Mouse (Mus musculus): ENCODE results near the gene Rbm18.
A peak's percentile ranks its signal among the peaks of the same experiment; 100 is the strongest.
"Not testable (repeated sequence)": the region's sequence is repeated elsewhere in the genome, so short reads cannot be mapped to it uniquely, and the experiment has no call there.

The Rbm18 gene

GRCm38 (mm10) chr2:36136300-36136941 is at the start of gene Rbm18, which contains the start of gene Mrrf:
Rbm18 (minus strand) TSS chr2:36136773.
Mrrf (plus strand) TSS chr2:36136389.
- peak; percentile 90 for DNase-seq (ENCODE audit: low spot score)

- no peak for DNase-seq (ENCODE audit: low spot score)
Observed at GRCm38 (mm10) chr2:36184876-36185275, 48.3 kb upstream of the Rbm18 start.

- no peak for DNase-seq (ENCODE audit: low spot score)
Observed at GRCm38 (mm10) chr2:36184192-36184591, 47.6 kb upstream of the Rbm18 start.

- DNase-seq (ENCODE audit: low spot score): no peak
Observed at GRCm38 (mm10) chr2:36183278-36183677, 46.7 kb upstream of the Rbm18 start.

GRCm38 (mm10) chr2:36181587-36182368 is 45.2 kb upstream of the Rbm18 start:
- DNase-seq (ENCODE audit: low spot score): not testable (repeated sequence)

GRCm38 (mm10) chr2:36179487-36179886 is 42.9 kb upstream of the Rbm18 start:
- no peak for DNase-seq (ENCODE audit: low spot score)

GRCm38 (mm10) chr2:36172574-36172973 is 36.0 kb upstream of the Rbm18 start:
- DNase-seq (ENCODE audit: low spot score): no peak

- no peak for DNase-seq (ENCODE audit: low spot score)
Observed at GRCm38 (mm10) chr2:36172136-36172535, 35.6 kb upstream of the Rbm18 start.

GRCm38 (mm10) chr2:36169176-36169575 is 32.6 kb upstream of the Rbm18 start:
- no peak for DNase-seq (ENCODE audit: low spot score)

- peak; percentile 56 for DNase-seq (ENCODE audit: low spot score)
Observed at GRCm38 (mm10) chr2:36167990-36168618, 31.5 kb upstream of the Rbm18 start.

GRCm38 (mm10) chr2:36159336-36159735 is 22.8 kb upstream of the Rbm18 start:
- DNase-seq (ENCODE audit: low spot score): no peak

- no peak for DNase-seq (ENCODE audit: low spot score)
Observed at GRCm38 (mm10) chr2:36157461-36157860, 20.9 kb upstream of the Rbm18 start.

GRCm38 (mm10) chr2:36152401-36152800 is 15.8 kb upstream of the Rbm18 start:
- not testable (repeated sequence) for DNase-seq (ENCODE audit: low spot score)

- DNase-seq (ENCODE audit: low spot score): no peak
Observed at GRCm38 (mm10) chr2:36148876-36149365, 12.3 kb upstream of the Rbm18 start.

- no peak for DNase-seq (ENCODE audit: low spot score)
Observed at GRCm38 (mm10) chr2:36139096-36139495, 2.5 kb upstream of the Rbm18 start.

- DNase-seq (ENCODE audit: low spot score): no peak
Observed at GRCm38 (mm10) chr2:36135887-36136286, 686 bp downstream of the Rbm18 start.

GRCm38 (mm10) chr2:36129051-36129450 is 7.5 kb downstream of the Rbm18 start:
- DNase-seq (ENCODE audit: low spot score): no peak

- DNase-seq (ENCODE audit: low spot score): no peak
Observed at GRCm38 (mm10) chr2:36127973-36128372, 8.6 kb downstream of the Rbm18 start.

GRCm38 (mm10) chr2:36126795-36127429 is 9.7 kb downstream of the Rbm18 start:
- DNase-seq (ENCODE audit: low spot score): no peak

GRCm38 (mm10) chr2:36112632-36113031 is 23.9 kb downstream of the Rbm18 start:
- DNase-seq (ENCODE audit: low spot score): no peak

GRCm38 (mm10) chr2:36108615-36109014 is 28.0 kb downstream of the Rbm18 start:
- DNase-seq (ENCODE audit: low spot score): no peak
